Mouse (Mus musculus) cerebellum, postnatal 4 days (tissue): ENCODE measurements around the gene Entpd7.

Experiments
- DNase-seq, 2 experiments: peaks; one replicate each; pipeline ENCODE4 v3.0.0; 2022; ENCODE audit warnings: low spot score in 2 of 2, mixed read lengths in 1 of 2

Entpd7 gene

GRCm38 (mm10) chr19:43770584-43770983 is 81.1 kb downstream of the Entpd7 start:
- DNase-seq: no peak

GRCm38 (mm10) chr19:43771499-43771969 is 82.1 kb downstream of the Entpd7 start:
- no peak for DNase-seq

GRCm38 (mm10) chr19:43772311-43772710 is 82.8 kb downstream of the Entpd7 start:
- no peak for DNase-seq

- no peak for DNase-seq
These were observed 86.0 kb downstream of the Entpd7 start for GRCm38 (mm10) chr19:43775433-43775832.

GRCm38 (mm10) chr19:43776561-43776960 is 87.1 kb downstream of the Entpd7 start:
- DNase-seq: no peak

- DNase-seq: no peak
These were observed 87.8 kb downstream of the Entpd7 start for GRCm38 (mm10) chr19:43777308-43777707.

GRCm38 (mm10) chr19:43780391-43780790 is 90.9 kb downstream of the Entpd7 start:
- no peak for DNase-seq

- no peak for DNase-seq
These were observed 92.5 kb downstream of the Entpd7 start, which contains the start of gene Abcc2 for GRCm38 (mm10) chr19:43781980-43782379. TSS of gene Abcc2 (plus strand) at chr19:43782192.
